Comparison of ENCODE assay signal across 13 mouse cellular contexts in genomic region chr3:51753262-51753661, GRCm38 (mm10).
"Had no signal": no experiment of that assay in that cellular context is flagged by ENCODE, and none has a peak within 500 bp of the region (broad histone marks: within the 10 kb centered on the region; RNA-seq: fewer than 3 reads in every experiment).

No protein-coding gene starts in this region.

- H3K27ac ChIP-seq: layer of hippocampus, adult 2 months; limb, embryonic 13.5 days; liver, embryonic 13.5 days; midbrain, embryonic 10.5 days; neural tube, embryonic 15.5 days had no signal

- H3K36me3 ChIP-seq: limb, embryonic 13.5 days; liver, embryonic 13.5 days; midbrain, embryonic 10.5 days; neural tube, embryonic 15.5 days had no signal

- H3K4me2 ChIP-seq: limb, embryonic 13.5 days; liver, embryonic 13.5 days; neural tube, embryonic 15.5 days had no signal

- H3K27me3 ChIP-seq: limb, embryonic 13.5 days; liver, embryonic 13.5 days; neural tube, embryonic 15.5 days had no signal

- H3K9ac ChIP-seq: limb, embryonic 13.5 days; liver, embryonic 13.5 days; neural tube, embryonic 15.5 days had no signal

- H3K9me3 ChIP-seq: limb, embryonic 13.5 days; liver, embryonic 13.5 days; midbrain, embryonic 10.5 days; neural tube, embryonic 15.5 days had no signal

- H3K4me3 ChIP-seq: layer of hippocampus, adult 2 months; limb, embryonic 13.5 days; liver, embryonic 13.5 days; midbrain, embryonic 10.5 days; myocyte; neural tube, embryonic 15.5 days had no signal

- DNase-seq: kidney, adult 18-20 months; kidney, postnatal 4 days; liver, embryonic 13.5 days; lung, adult 18-20 months; lung, postnatal 36 days; midbrain, embryonic 14.5 days; thymus, adult 18-20 months; thymus, postnatal 14 days had no signal
